Mouse (Mus musculus) embryonic fibroblast, embryonic 13.5 days (primary cell): Measurements from ENCODE around the gene Zscan12.

Experiments used
- CTCF ChIP-seq: IDR thresholded peaks from 2 replicates; pipeline ENCODE4 v1.5.1; 2011; ENCODE audit warnings: mild to moderate bottlenecking, control low read depth, low read length, moderate library complexity, borderline replicate concordance; ENCODE audit not compliant: insufficient read depth
- POLR2A ChIP-seq: IDR thresholded peaks from 2 replicates; pipeline ENCODE4 v1.6.1; 2011; ENCODE audit warnings: low read depth, mild to moderate bottlenecking, control low read depth, low read length, moderate library complexity

DNA sequence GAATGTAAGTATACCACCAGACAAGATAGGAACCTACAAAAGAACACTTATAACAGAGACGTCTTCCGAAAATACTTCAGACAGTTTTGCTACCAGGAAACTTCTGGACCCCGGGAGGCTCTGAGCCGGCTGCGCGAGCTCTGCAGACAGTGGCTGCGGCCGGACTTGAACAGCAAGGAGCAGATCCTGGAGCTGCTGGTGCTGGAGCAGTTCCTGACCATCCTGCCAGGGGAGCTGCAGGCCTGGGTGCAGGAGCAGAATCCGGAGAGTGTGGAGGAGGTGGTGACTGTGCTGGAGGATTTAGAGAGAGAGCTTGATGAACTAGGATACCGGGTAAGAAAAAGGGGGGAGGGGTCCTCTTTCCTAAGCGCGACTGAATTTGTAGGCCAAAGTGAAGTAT, 1.1 kb downstream of the Zscan12 start:
- no peak for TF ChIP-seq CTCF
- no peak for TF ChIP-seq POLR2A
